Mouse (Mus musculus) intestine, postnatal 0 days (tissue): Measurements from ENCODE around the gene Tmem150c. TPM values are rescaled to one million over a fixed set of nuclear protein-coding genes. Genes with fewer than 3 reads are reported as not detected.

Experiments used
- ATAC-seq: fragments of 200-750 bp; cut with Nextera tagmentation; 2 replicates; pipeline ENCODE4 v1.8.0; 2017; ENCODE audit warnings: mild to moderate bottlenecking, moderate TSS enrichment, moderate library complexity
- H3K27ac ChIP-seq: fragments of 300-500 bp; sonication (generic); 2 replicates; pipeline ENCODE4 v1.5.1; 2014; ENCODE audit warnings: mild to moderate bottlenecking, low read depth, low read length, moderate library complexity
- H3K27me3 ChIP-seq: fragments of 300-500 bp; sonication (generic); replicated peaks from 2 replicates; pipeline ENCODE4 v1.6.1; 2014; ENCODE audit warnings: low read length, mixed read lengths; ENCODE audit not compliant: control insufficient read depth, insufficient read depth
- H3K36me3 ChIP-seq: fragments of 300-500 bp; sonication (generic); 2 replicates; pipeline ENCODE4 v1.6.1; 2014; ENCODE audit warnings: mild to moderate bottlenecking, moderate library complexity; ENCODE audit not compliant: control insufficient read depth, insufficient read depth
- H3K4me1 ChIP-seq: fragments of 300-500 bp; sonication (generic); replicated peaks from 2 replicates; pipeline ENCODE4 v1.6.1; 2014; ENCODE audit warnings: antibody characterized with exemption, low read length, mixed read lengths; ENCODE audit not compliant: control insufficient read depth, insufficient read depth
- H3K4me2 ChIP-seq: fragments of 300-500 bp; sonication (generic); replicated peaks from 2 replicates; pipeline ENCODE4 v1.6.1; 2014; ENCODE audit warnings: low read depth, mild to moderate bottlenecking, moderate library complexity
- H3K4me3 ChIP-seq: fragments of 300-500 bp; sonication (generic); 2 replicates; pipeline ENCODE4 v1.5.1; 2014; ENCODE audit warnings: low read depth, low read length
- H3K9ac ChIP-seq: fragments of 300-500 bp; sonication (generic); 2 replicates; pipeline ENCODE4 v1.6.1; 2014; ENCODE audit warnings: mild to moderate bottlenecking, low read depth, low read length
- H3K9me3 ChIP-seq: fragments of 300-500 bp; sonication (generic); 2 replicates; pipeline ENCODE4 v1.6.1; 2016; ENCODE audit warnings: mixed run types; ENCODE audit not compliant: control insufficient read depth
- CTCF ChIP-seq: sonication (generic); IDR thresholded peaks from 2 replicates; pipeline ENCODE4 v1.5.1; 2016; ENCODE audit warnings: low read depth, mild to moderate bottlenecking, control low read depth, antibody characterized with exemption, moderate library complexity
- WGBS: fragments of 180-500 bp; shearing (Covaris S2); extraction: QIAGEN DNeasy Blood & Tissue Kit; methylation state at CpG from one replicate; pipeline ENCODE4 v1.1.7; 2014; 5-methylcytosine and 5-hydroxymethylcytosine counted together
- polyA plus RNA-seq: library from polyadenylated mRNA; unstranded; fragments of >200 nt; fragmentation: Nextera tagmentation; extraction: Ambion mirVana; gene quantifications from 2 replicates; pipeline ENCODE4 v1.2.1, GENCODE M21; 2015

Gene Tmem150c
- polyA plus RNA-seq, 1 experiment from 2014 or later, result 1.1 TPM

DNA sequence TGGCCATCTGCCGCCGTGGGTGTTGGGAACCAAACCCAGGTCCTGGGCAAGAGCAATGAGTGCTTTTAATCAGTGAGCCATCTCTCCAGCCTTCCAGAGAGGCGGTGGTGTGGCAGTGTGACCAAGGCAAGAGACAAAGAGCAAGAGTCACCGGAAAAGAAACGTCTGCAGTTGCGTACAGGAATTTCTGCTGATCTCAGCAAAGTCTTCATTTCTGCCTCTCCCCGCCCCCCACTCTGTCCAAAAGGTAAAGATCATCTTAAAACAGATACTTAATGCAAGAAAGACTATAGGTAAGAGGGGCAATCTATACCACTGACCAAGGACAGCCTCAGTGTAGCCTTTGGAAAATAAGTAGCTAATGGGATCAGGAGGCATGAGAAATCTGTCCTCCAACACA lies 14.8 kb downstream of the Tmem150c start:
- no peak for TF ChIP-seq CTCF
- Histone ChIP-seq H3K4me1 (no peaks in the 10 kb centered on the region), H3K27ac (no peak overlapping the region), H3K4me2 (no peak overlapping the region), H3K36me3 (no peaks in the 10 kb centered on the region), H3K27me3 (no peaks in the 10 kb centered on the region), H3K4me3 (no peak overlapping the region), H3K9me3 (no peaks in the 10 kb centered on the region), H3K9ac (no peak overlapping the region)
- WGBS, result 69% methylated on average over 7 of the region's 7 CpGs
- no peak for ATAC-seq

DNA sequence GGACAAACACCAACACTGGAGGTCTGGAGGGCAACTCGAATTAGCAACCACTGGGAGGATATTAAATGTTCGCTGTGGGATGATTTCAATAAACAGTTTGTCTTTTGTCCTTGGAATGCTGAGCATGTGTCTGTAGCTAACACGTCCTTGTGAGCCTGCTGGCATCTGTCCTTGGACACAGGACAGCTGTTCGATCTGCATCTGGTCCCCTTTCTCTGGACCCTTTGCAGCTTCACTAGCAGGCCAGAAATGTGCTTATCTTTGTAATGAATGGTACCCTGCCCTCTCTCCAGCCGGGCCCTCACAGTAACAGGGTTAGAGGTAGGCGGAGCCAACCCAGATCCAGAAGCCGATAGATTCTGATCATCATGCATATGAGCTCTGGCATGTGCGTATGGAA lies 32.3 kb downstream of the Tmem150c start:
- no peak overlapping the region for H3K4me3 ChIP-seq
- H3K4me1 ChIP-seq, result no peaks in the 10 kb centered on the region
- H3K27ac ChIP-seq, result no peak overlapping the region
- H3K36me3 ChIP-seq, result no peaks in the 10 kb centered on the region
- no peak overlapping the region for H3K9ac ChIP-seq
- ATAC-seq, result no peak
- WGBS, result 46% methylated on average over 8 of the region's 8 CpGs
- H3K9me3 ChIP-seq, result no peaks in the 10 kb centered on the region
- no peak overlapping the region for H3K4me2 ChIP-seq
- TF ChIP-seq CTCF, result no peak
- H3K27me3 ChIP-seq, result no peaks in the 10 kb centered on the region

DNA sequence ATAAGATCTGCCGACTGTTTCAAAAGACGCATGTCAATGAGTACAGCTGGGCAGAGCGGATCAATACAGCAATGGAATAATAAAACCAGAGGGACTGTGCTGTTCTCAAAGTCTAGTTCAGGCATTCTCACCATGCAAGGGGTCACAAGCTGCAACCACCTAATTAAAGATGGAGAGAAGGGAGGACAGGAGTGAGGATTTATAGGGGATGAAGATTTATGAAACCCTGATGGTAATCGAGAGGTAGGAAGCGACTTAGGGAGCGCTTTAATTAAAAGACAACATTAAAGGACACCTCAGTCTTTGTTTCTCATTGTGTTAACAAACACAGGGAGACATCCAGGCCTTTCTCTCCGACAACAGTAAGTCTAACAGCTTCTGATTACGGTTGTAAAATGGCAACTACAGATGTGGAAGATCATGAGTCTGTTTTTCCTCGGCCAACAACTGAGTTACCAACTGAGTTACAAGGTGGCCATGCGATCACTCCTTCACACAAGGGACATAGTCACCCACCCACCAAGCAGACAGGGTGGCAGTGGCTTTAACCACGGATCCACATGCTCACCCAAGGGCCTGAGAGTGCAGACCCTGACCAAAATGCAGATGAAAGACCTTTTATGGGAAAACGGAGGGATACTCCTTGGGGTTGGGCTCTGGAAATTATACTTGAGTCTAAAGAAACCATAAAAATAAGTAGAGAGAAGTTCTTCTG lies 34.0 kb downstream of the Tmem150c start:
- ATAC-seq, result no peak
- no peak overlapping the region for H3K27ac ChIP-seq
- 60% methylated on average over 12 of the region's 12 CpGs for WGBS

DNA sequence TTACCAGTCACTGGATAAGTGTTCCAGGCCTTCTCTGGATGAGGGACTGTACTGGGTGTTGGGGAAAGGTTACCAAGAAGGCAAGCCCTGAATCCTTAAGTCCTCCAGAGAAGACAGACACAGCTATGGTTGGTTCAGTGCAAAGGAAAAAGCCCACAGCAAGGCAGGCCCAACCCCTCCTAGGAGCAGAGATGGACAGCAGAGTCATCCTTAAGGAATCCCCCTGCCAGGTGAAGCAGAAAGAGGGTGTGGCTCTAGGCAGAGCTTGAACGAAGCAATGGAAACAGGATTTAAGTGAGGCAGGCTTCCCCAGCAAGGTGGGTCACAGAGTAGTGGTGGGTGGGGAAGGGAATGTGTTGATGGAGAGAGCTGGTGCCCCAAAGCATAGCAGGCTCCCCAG lies 35.1 kb downstream of the Tmem150c start:
- WGBS, result 36% methylated on average over 1 of the region's 1 CpGs
- H3K27me3 ChIP-seq, result no peaks in the 10 kb centered on the region
- no peaks in the 10 kb centered on the region for H3K9me3 ChIP-seq
- H3K4me1 ChIP-seq, result no peaks in the 10 kb centered on the region
- no peak overlapping the region for H3K9ac ChIP-seq
- TF ChIP-seq CTCF, result no peak
- no peak overlapping the region for H3K27ac ChIP-seq
- no peaks in the 10 kb centered on the region for H3K36me3 ChIP-seq
- H3K4me3 ChIP-seq, result no peak overlapping the region
- no peak overlapping the region for H3K4me2 ChIP-seq
- no peak for ATAC-seq

More for the DNA sequence above, 34.0 kb downstream of the Tmem150c start:
- H3K9me3 ChIP-seq, result no peaks in the 10 kb centered on the region
- no peaks in the 10 kb centered on the region for H3K36me3 ChIP-seq
- H3K4me3 ChIP-seq, result no peak overlapping the region
- no peak for TF ChIP-seq CTCF
- no peaks in the 10 kb centered on the region for H3K27me3 ChIP-seq
- no peak overlapping the region for H3K9ac ChIP-seq
- no peaks in the 10 kb centered on the region for H3K4me1 ChIP-seq
- no peak overlapping the region for H3K4me2 ChIP-seq

DNA sequence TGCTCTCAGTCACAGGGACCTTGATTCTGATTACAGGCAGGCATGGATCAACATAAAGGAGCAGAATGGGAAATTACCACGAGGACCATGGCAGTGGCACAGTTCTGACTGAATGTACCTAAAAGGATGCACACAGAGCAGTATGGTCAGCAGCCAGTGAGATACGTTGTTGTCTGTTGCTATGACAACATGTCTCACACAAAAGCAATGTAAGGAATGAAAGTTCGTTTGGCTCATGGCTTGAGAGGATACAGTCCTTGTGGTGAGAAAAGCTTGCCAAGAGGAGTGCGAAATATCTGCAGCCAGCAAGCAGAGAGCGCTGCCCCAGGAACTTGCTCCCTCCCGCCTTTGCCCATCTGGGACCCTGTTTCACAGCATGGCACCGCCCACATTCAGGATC lies 36.3 kb downstream of the Tmem150c start:
- TF ChIP-seq CTCF, result no peak
- Histone ChIP-seq H3K9ac (no peak overlapping the region), H3K9me3 (no peaks in the 10 kb centered on the region), H3K27ac (no peak overlapping the region), H3K4me3 (no peak overlapping the region), H3K27me3 (no peaks in the 10 kb centered on the region), H3K4me2 (no peak overlapping the region), H3K4me1 (no peaks in the 10 kb centered on the region), H3K36me3 (no peaks in the 10 kb centered on the region)
- ATAC-seq, result no peak
- 66% methylated on average over 7 of the region's 7 CpGs for WGBS

DNA sequence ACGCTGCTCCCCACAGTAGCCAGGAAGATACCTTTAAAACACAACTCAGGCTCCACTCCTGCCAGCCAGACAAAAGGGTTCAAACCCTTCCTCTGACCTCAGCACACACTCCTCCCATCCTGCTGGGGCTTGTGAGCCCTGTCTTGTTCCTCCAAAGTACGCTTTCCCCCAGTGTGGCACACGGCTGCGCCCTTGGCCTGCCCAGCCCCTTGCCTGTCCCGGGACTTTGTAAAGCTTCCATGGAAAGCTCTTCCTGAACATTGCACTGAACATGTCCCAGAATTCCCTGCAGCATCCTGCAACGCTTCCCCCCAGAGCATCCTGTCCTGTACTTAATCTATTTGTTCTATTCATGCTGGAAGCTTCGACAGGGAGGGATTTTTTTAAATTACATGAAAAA lies 38.4 kb downstream of the Tmem150c start:
- no peak overlapping the region for H3K4me2 ChIP-seq
- H3K4me1 ChIP-seq, result no peaks in the 10 kb centered on the region
- no peak for TF ChIP-seq CTCF
- H3K27me3 ChIP-seq, result no peaks in the 10 kb centered on the region
- H3K9ac ChIP-seq, result no peak overlapping the region
- no peaks in the 10 kb centered on the region for H3K36me3 ChIP-seq
- H3K4me3 ChIP-seq, result no peak overlapping the region
- H3K27ac ChIP-seq, result no peak overlapping the region
- ATAC-seq, result no peak
- no peaks in the 10 kb centered on the region for H3K9me3 ChIP-seq
- WGBS, result 54% methylated on average over 7 of the region's 7 CpGs
